Mouse (Mus musculus) kidney, embryonic 16.5 days (tissue): ENCODE data around the gene Rcn3. TPM values are rescaled to one million over a fixed set of nuclear protein-coding genes. Genes with fewer than 3 reads are reported as not detected.

Experiments
- ATAC-seq: fragments of 200-750 bp; cut with Nextera tagmentation; 2 replicates; pipeline ENCODE4 v1.8.0; 2017; ENCODE audit warnings: moderate TSS enrichment; ENCODE audit not compliant: low FRiP score, low TSS enrichment
- H3K27ac ChIP-seq: fragments of 300-500 bp; sonication (generic); 2 replicates; pipeline ENCODE4 v1.5.1; 2014; ENCODE audit warnings: low read length
- H3K27me3 ChIP-seq: fragments of 300-500 bp; sonication (generic); 2 replicates; pipeline ENCODE4 v1.6.1; 2014; ENCODE audit warnings: low read length, control low read depth, mixed read lengths; ENCODE audit not compliant: insufficient read depth
- H3K36me3 ChIP-seq: fragments of 300-500 bp; sonication (generic); 2 replicates; pipeline ENCODE4 v1.6.1; 2014; ENCODE audit warnings: low read length, control low read depth, mixed read lengths; ENCODE audit not compliant: insufficient read depth
- H3K4me1 ChIP-seq: fragments of 300-500 bp; sonication (generic); 2 replicates; pipeline ENCODE4 v1.6.1; 2014; ENCODE audit warnings: low read length, control low read depth, mixed read lengths; ENCODE audit not compliant: insufficient read depth
- H3K4me2 ChIP-seq: fragments of 300-500 bp; sonication (generic); replicated peaks from 2 replicates; pipeline ENCODE4 v1.6.1; 2014; ENCODE audit warnings: low read depth, low read length
- H3K4me3 ChIP-seq: fragments of 300-500 bp; sonication (generic); 2 replicates; pipeline ENCODE4 v1.5.1; 2014; ENCODE audit warnings: mild to moderate bottlenecking, low read length
- H3K9ac ChIP-seq: fragments of 300-500 bp; sonication (generic); replicated peaks from 2 replicates; pipeline ENCODE4 v1.6.1; 2014; ENCODE audit warnings: low read length
- H3K9me3 ChIP-seq: fragments of 300-500 bp; sonication (generic); 2 replicates; pipeline ENCODE4 v1.6.1; 2016; ENCODE audit warnings: low read length, control low read depth
- WGBS: fragments of 180-500 bp; shearing (Covaris S2); extraction: QIAGEN DNeasy Blood & Tissue Kit; methylation state at CpG from one replicate; pipeline ENCODE4 v1.1.7; 2014; 5-methylcytosine and 5-hydroxymethylcytosine counted together
- polyA plus RNA-seq: library from polyadenylated mRNA; unstranded; fragments of >200 nt; fragmentation: Nextera tagmentation; extraction: Ambion mirVana; gene quantifications from 2 replicates; pipeline ENCODE4 v1.2.1, GENCODE M21; 2015

Gene Rcn3
- 352 and 369 TPM in 2 replicates for polyA plus RNA-seq

- peak; percentile 91 for ATAC-seq
- H3K4me3 ChIP-seq: peak within 1 kb of the TSS; percentile 67
- H3K27me3 ChIP-seq: no peaks in the 10 kb centered on the region
- peaks cover 23% of the 10 kb centered on the region for H3K36me3 ChIP-seq
- peak within 1 kb of the TSS; percentile 85 for H3K9ac ChIP-seq
- H3K4me1 ChIP-seq: peaks cover 31% of the 10 kb centered on the region
- H3K4me2 ChIP-seq: peak within 1 kb of the TSS; percentile 81
- H3K27ac ChIP-seq: peak within 1 kb of the TSS; percentile 90
- no peaks in the 10 kb centered on the region for H3K9me3 ChIP-seq
- under 1% methylated on average over 16 of the region's 16 CpGs for WGBS
Measured at GRCm38 (mm10) chr7:45092048-45092447, at the start of gene Rcn3. Rcn3 (minus strand) TSS chr7:45092221.

GRCm38 (mm10) chr7:45141319-45141718 is 49.3 kb upstream of the Rcn3 start:
- H3K9ac ChIP-seq: no peak overlapping the region
- H3K9me3 ChIP-seq: no peaks in the 10 kb centered on the region
- 92% methylated on average over 3 of the region's 3 CpGs for WGBS
- H3K4me1 ChIP-seq: no peaks in the 10 kb centered on the region
- peaks cover 40% of the 10 kb centered on the region for H3K36me3 ChIP-seq
- no peak overlapping the region for H3K27ac ChIP-seq
- no peak overlapping the region for H3K4me3 ChIP-seq
- H3K27me3 ChIP-seq: no peaks in the 10 kb centered on the region
- no peak for ATAC-seq
- H3K4me2 ChIP-seq: no peak overlapping the region

GRCm38 (mm10) chr7:45139904-45140723 is 48.1 kb upstream of the Rcn3 start:
- Histone ChIP-seq H3K9ac (no peak overlapping the region), H3K4me2 (no peak overlapping the region), H3K36me3 (peaks cover 30% of the 10 kb centered on the region), H3K27ac (no peak overlapping the region), H3K27me3 (no peaks in the 10 kb centered on the region), H3K4me3 (no peak overlapping the region), H3K9me3 (no peaks in the 10 kb centered on the region), H3K4me1 (0 out of 2 replicates have a peak, but pooled peaks cover 4% of the 10 kb centered on the region)
- WGBS: 71% methylated on average over 8 of the region's 8 CpGs
- no peak for ATAC-seq

GRCm38 (mm10) chr7:45138403-45138802 is 46.4 kb upstream of the Rcn3 start:
- H3K4me2 ChIP-seq: no peak overlapping the region
- no peak overlapping the region for H3K27ac ChIP-seq
- H3K9ac ChIP-seq: no peak overlapping the region
- WGBS: 77% methylated on average over 1 of the region's 1 CpGs
- H3K27me3 ChIP-seq: no peaks in the 10 kb centered on the region
- no peak for ATAC-seq
- no peak overlapping the region for H3K4me3 ChIP-seq
- 0 out of 2 replicates have a peak, but pooled peaks cover 4% of the 10 kb centered on the region for H3K4me1 ChIP-seq
- no peaks in the 10 kb centered on the region for H3K9me3 ChIP-seq
- H3K36me3 ChIP-seq: peaks cover 14% of the 10 kb centered on the region

- no peak for ATAC-seq
Measured at GRCm38 (mm10) chr7:45137171-45138006, 45.4 kb upstream of the Rcn3 start.

GRCm38 (mm10) chr7:45135993-45136567 is 44.1 kb upstream of the Rcn3 start, which contains the start of the genes Gm45713 and Flt3l:
Gm45713 (minus strand) TSS chr7:45136231.
Flt3l (minus strand) TSS chr7:45136432.
- Histone ChIP-seq H3K4me1 (0 out of 2 replicates have a peak, but pooled peaks cover 4% of the 10 kb centered on the region), H3K9ac (peak within 1 kb of the TSS; percentile 76), H3K27ac (no peak within 1 kb of the TSS), H3K36me3 (no peaks in the 10 kb centered on the region), H3K9me3 (no peaks in the 10 kb centered on the region), H3K27me3 (no peaks in the 10 kb centered on the region), H3K4me2 (peak within 1 kb of the TSS; percentile 83), H3K4me3 (peak within 1 kb of the TSS; percentile 70)
- 2% methylated on average over 29 of the region's 29 CpGs for WGBS
- peak; percentile 88 for ATAC-seq

More at GRCm38 (mm10) chr7:45137171-45138006, 45.4 kb upstream of the Rcn3 start:
- H3K9ac ChIP-seq: no peak overlapping the region
- H3K27ac ChIP-seq: no peak overlapping the region
- H3K4me3 ChIP-seq: no peak overlapping the region
- no peaks in the 10 kb centered on the region for H3K27me3 ChIP-seq
- WGBS: 84% methylated on average over 12 of the region's 12 CpGs
- 0 out of 2 replicates have a peak, but pooled peaks cover 4% of the 10 kb centered on the region for H3K4me1 ChIP-seq
- peaks cover 9% of the 10 kb centered on the region for H3K36me3 ChIP-seq
- H3K9me3 ChIP-seq: no peaks in the 10 kb centered on the region
- no peak overlapping the region for H3K4me2 ChIP-seq

- 79% methylated on average over 3 of the region's 3 CpGs for WGBS
- no peaks in the 10 kb centered on the region for H3K36me3 ChIP-seq
- no peak for ATAC-seq
- 0 out of 2 replicates have a peak overlapping the region, but pooled peaks have one; percentile 29 for H3K9ac ChIP-seq
- H3K27me3 ChIP-seq: no peaks in the 10 kb centered on the region
- no peaks in the 10 kb centered on the region for H3K9me3 ChIP-seq
- peak overlapping the region; percentile 83; the same call in 1 of the 2 replicates for H3K4me2 ChIP-seq
- H3K4me1 ChIP-seq: 0 out of 2 replicates have a peak, but pooled peaks cover 4% of the 10 kb centered on the region
- H3K4me3 ChIP-seq: peak overlapping the region; percentile 70; the same call in 1 of the 2 replicates
- no peak overlapping the region for H3K27ac ChIP-seq
Measured at GRCm38 (mm10) chr7:45135370-45135769, 43.3 kb upstream of the Rcn3 start.

- H3K27me3 ChIP-seq: no peaks in the 10 kb centered on the region
- ATAC-seq: no peak
- H3K36me3 ChIP-seq: no peaks in the 10 kb centered on the region
- no peak overlapping the region for H3K4me2 ChIP-seq
- no peak overlapping the region for H3K4me3 ChIP-seq
- no peaks in the 10 kb centered on the region for H3K9me3 ChIP-seq
- H3K9ac ChIP-seq: no peak overlapping the region
- peaks cover 10% of the 10 kb centered on the region for H3K4me1 ChIP-seq
- H3K27ac ChIP-seq: no peak overlapping the region
- WGBS: 11% methylated on average over 12 of the region's 12 CpGs
Measured at GRCm38 (mm10) chr7:45134544-45135026, 42.6 kb upstream of the Rcn3 start.

- Histone ChIP-seq H3K27ac (no peak overlapping the region), H3K27me3 (no peaks in the 10 kb centered on the region), H3K36me3 (no peaks in the 10 kb centered on the region), H3K4me2 (no peak overlapping the region), H3K4me3 (no peak overlapping the region), H3K9me3 (no peaks in the 10 kb centered on the region), H3K9ac (no peak overlapping the region), H3K4me1 (peaks cover 14% of the 10 kb centered on the region)
- 75% methylated on average over 8 of the region's 8 CpGs for WGBS
- no peak for ATAC-seq
Measured at GRCm38 (mm10) chr7:45133446-45134159, 41.6 kb upstream of the Rcn3 start.
